Mouse (Mus musculus) brain, embryonic 14.5 days (tissue): ENCODE results near the gene 4933416C03Rik.

Experiments used
- CTCF ChIP-seq: fragments of 200-500 bp; IDR thresholded peaks from 2 replicates; pipeline ENCODE4 v1.5.1; 2012; ENCODE audit warnings: inconsistent platforms, mild to moderate bottlenecking, moderate library complexity, borderline replicate concordance; ENCODE audit not compliant: insufficient read depth, insufficient read length; ENCODE audit errors: extremely low read depth
- POLR2A ChIP-seq: fragments of 200-500 bp; IDR thresholded peaks from 2 replicates; pipeline ENCODE4 v1.6.1; 2012; ENCODE audit warnings: mild to moderate bottlenecking, inconsistent platforms, borderline replicate concordance; ENCODE audit not compliant: poor library complexity, insufficient read depth, insufficient read length, severe bottlenecking; ENCODE audit errors: extremely low read depth

DNA sequence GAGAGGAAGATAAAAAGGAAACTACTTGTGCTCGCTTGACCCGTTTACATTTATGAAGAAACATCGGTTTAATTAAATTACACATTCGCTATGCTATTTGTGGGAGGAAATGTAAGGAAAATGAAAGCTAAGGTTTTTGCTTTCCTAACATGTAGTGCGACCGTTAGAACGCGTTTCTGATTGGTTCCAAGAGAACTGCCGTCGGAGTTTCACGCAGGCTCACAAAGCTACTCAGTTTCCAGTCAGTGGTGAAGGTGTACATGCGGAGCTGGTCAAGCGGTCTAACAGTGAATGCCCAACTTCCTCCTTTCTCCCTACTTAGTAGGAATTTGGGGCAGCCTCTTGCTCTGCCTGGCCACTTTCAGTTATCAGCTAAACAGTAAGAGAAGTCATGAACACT is 17.3 kb downstream of the 4933416C03Rik start:
- TF ChIP-seq CTCF (no peak), POLR2A (no peak)
